Mouse (Mus musculus): ENCODE results near the gene Arl14. TPM values are rescaled to one million over a fixed set of nuclear protein-coding genes. Genes with fewer than 3 reads are reported as not detected.

Arl14 gene
- not detected in 2 replicates for polyA plus RNA-seq (2016; fragmentation: Nextera tagmentation; extraction: Ambion mirVana)

GRCm38 (mm10) chr3:69221806-69222501 is at the start of gene Arl14:
Gene Arl14 (plus strand): TSS chr3:69222419.
- H3K27ac ChIP-seq (replicated peaks), result no peak within 1 kb of the TSS
- no peak within 1 kb of the TSS for H3K9ac ChIP-seq (replicated peaks)
- no peak for ATAC-seq (ENCODE audit: low FRiP score, low read depth)
- no peaks in the 10 kb centered on the region for H3K9me3 ChIP-seq
- no peak within 1 kb of the TSS for H3K4me2 ChIP-seq (replicated peaks)
- H3K4me1 ChIP-seq, result no peaks in the 10 kb centered on the region
- no peaks in the 10 kb centered on the region for H3K36me3 ChIP-seq
- 77% methylated on average over 8 of the region's 8 CpGs for WGBS
- H3K4me3 ChIP-seq, result no peak within 1 kb of the TSS
- no peaks in the 10 kb centered on the region for H3K27me3 ChIP-seq

GRCm38 (mm10) chr3:69175229-69175628 is 47.0 kb upstream of the Arl14 start:
- WGBS, result 25% methylated on average over 1 of the region's 1 CpGs
- H3K4me3 ChIP-seq, result no peak overlapping the region
- H3K4me1 ChIP-seq, result peaks cover 25% of the 10 kb centered on the region
- no peaks in the 10 kb centered on the region for H3K36me3 ChIP-seq
- H3K9ac ChIP-seq (replicated peaks), result no peak overlapping the region
- no peak for ATAC-seq (ENCODE audit: low FRiP score, low read depth)
- H3K9me3 ChIP-seq, result no peaks in the 10 kb centered on the region
- no peaks in the 10 kb centered on the region for H3K27me3 ChIP-seq
- no peak overlapping the region for H3K4me2 ChIP-seq (replicated peaks)
- no peak overlapping the region for H3K27ac ChIP-seq (replicated peaks)

DNA sequence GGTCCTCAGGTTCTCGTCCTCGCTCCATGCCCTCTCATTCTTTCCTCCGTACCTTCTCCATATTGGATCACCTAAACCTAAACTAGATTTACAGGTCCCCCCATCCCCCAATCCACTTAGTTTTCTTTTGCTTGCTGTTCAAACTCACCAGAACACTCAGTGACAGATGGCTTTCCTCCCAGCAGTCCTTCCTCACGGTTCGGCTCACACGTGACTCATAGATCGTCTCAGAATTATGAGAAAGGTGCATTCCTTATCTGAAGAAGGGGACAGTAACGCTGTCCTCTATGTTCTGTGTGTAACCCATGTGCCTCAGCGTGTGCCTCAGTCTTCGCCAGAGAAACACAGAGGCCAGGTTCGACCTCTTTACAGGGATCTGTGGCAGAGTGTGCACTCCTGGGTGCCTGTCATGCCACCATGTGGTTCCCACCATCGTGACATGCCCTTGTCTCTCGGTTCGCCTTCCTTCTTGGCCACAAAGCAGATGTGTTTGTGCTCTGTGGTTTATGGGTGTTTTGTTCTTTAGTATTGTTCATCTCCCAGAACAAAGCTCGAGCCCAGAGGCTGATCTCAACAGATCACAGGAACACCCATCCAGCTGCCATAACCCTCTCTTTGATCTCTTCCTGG is 44.9 kb upstream of the Arl14 start:
- peaks cover 25% of the 10 kb centered on the region for H3K4me1 ChIP-seq
- no peak overlapping the region for H3K4me3 ChIP-seq
- no peak overlapping the region for H3K27ac ChIP-seq (replicated peaks)
- H3K9ac ChIP-seq (replicated peaks), result no peak overlapping the region
- no peaks in the 10 kb centered on the region for H3K27me3 ChIP-seq
- WGBS, result 82% methylated on average over 15 of the region's 15 CpGs
- H3K36me3 ChIP-seq, result no peaks in the 10 kb centered on the region
- no peaks in the 10 kb centered on the region for H3K9me3 ChIP-seq
- no peak for ATAC-seq (ENCODE audit: low FRiP score, low read depth)
- H3K4me2 ChIP-seq (replicated peaks), result no peak overlapping the region

GRCm38 (mm10) chr3:69177914-69178313 is 44.3 kb upstream of the Arl14 start:
- H3K4me3 ChIP-seq, result no peak overlapping the region
- H3K4me2 ChIP-seq (replicated peaks), result no peak overlapping the region
- H3K9me3 ChIP-seq, result no peaks in the 10 kb centered on the region
- H3K27me3 ChIP-seq, result no peaks in the 10 kb centered on the region
- no peak overlapping the region for H3K27ac ChIP-seq (replicated peaks)
- H3K4me1 ChIP-seq, result peaks cover 25% of the 10 kb centered on the region
- no peaks in the 10 kb centered on the region for H3K36me3 ChIP-seq
- ATAC-seq (ENCODE audit: low FRiP score, low read depth), result no peak
- H3K9ac ChIP-seq (replicated peaks), result no peak overlapping the region

- H3K9me3 ChIP-seq, result no peaks in the 10 kb centered on the region
- peak overlapping the region; percentile 35 for H3K4me2 ChIP-seq (replicated peaks)
- 30% methylated on average over 14 of the region's 14 CpGs for WGBS
- no peaks in the 10 kb centered on the region for H3K36me3 ChIP-seq
- H3K4me1 ChIP-seq, result peaks cover 25% of the 10 kb centered on the region
- no peaks in the 10 kb centered on the region for H3K27me3 ChIP-seq
- H3K4me3 ChIP-seq, result no peak overlapping the region
- peak; percentile 76; the same call in 1 of the 2 replicates for ATAC-seq (ENCODE audit: low FRiP score, low read depth)
- H3K9ac ChIP-seq (replicated peaks), result no peak overlapping the region
- no peak overlapping the region for H3K27ac ChIP-seq (replicated peaks)
These were observed 43.7 kb upstream of the Arl14 start for GRCm38 (mm10) chr3:69178365-69179004.

DNA sequence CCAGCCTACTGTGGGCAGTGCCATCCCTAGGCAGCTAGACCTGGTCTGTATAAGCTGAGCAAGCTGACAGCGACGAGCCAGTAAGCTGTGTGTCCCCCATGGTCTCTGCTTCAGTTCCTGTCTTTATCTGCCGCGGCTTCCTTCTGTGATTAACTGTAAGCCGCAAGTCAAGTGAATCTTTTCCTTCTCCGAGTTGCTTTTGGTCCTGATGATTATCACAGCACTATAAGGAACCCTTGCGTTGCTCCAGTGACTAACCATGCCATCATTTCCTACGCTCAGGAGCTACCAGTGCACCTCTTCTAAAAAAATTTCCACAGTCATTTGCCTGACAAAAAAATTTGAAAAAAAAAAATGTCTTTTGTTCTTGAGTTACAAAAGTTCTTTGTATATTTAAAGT is 40.7 kb upstream of the Arl14 start:
- peaks cover 18% of the 10 kb centered on the region for H3K4me1 ChIP-seq
- H3K9ac ChIP-seq (replicated peaks), result no peak overlapping the region
- no peaks in the 10 kb centered on the region for H3K9me3 ChIP-seq
- H3K27ac ChIP-seq (replicated peaks), result no peak overlapping the region
- no peak for ATAC-seq (ENCODE audit: low FRiP score, low read depth)
- H3K27me3 ChIP-seq, result no peaks in the 10 kb centered on the region
- no peak overlapping the region for H3K4me2 ChIP-seq (replicated peaks)
- no peak overlapping the region for H3K4me3 ChIP-seq
- no peaks in the 10 kb centered on the region for H3K36me3 ChIP-seq
- WGBS, result 90% methylated on average over 8 of the region's 8 CpGs

DNA sequence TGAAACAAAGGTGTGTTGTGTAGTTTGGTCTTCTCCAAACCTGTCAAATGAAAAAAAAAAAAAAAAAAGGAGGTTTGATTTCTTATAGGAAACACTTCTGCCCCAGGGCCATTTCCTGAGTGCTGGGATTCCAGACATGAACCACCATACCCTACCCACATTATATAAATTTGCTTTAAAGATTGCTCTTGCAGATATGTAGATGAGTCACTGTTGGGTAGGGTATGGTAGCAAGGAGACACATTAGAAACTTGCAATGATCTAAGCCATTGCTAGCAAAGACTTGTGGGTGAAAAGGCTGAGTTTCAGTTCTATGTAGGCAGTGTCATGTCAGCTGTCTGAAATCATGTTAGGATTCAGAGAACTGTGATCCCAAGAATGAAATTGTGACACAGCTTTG is 40.0 kb upstream of the Arl14 start:
- no peak for ATAC-seq (ENCODE audit: low FRiP score, low read depth)
- Histone ChIP-seq H3K9ac (replicated peaks) (no peak overlapping the region), H3K4me3 (no peak overlapping the region), H3K4me1 (peaks cover 18% of the 10 kb centered on the region), H3K27me3 (no peaks in the 10 kb centered on the region), H3K9me3 (no peaks in the 10 kb centered on the region), H3K36me3 (no peaks in the 10 kb centered on the region), H3K4me2 (replicated peaks) (no peak overlapping the region), H3K27ac (replicated peaks) (no peak overlapping the region)

DNA sequence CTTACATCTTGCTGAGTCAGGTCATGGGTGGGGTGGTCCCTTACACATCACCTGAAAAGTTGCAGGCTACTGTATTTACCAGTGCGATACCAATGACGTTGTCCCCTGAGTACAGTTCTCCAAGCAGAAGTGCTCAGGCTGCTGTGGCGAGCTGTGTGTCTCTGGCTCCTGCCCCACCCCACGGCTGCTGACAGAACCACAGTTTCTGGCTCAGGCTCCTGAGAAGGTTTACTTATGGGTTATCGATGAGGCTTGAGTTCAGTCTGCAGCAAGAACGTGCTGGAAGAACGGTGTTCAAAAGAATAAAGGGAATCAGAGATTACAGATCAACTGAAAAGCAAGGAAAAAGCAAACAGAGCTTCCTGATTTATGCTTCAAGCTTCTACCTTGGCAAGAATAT is 37.0 kb upstream of the Arl14 start:
- Histone ChIP-seq H3K27me3 (no peaks in the 10 kb centered on the region), H3K9me3 (no peaks in the 10 kb centered on the region), H3K9ac (replicated peaks) (no peak overlapping the region), H3K36me3 (no peaks in the 10 kb centered on the region), H3K4me2 (replicated peaks) (no peak overlapping the region), H3K4me1 (no peaks in the 10 kb centered on the region), H3K4me3 (no peak overlapping the region), H3K27ac (replicated peaks) (no peak overlapping the region)
- no peak for ATAC-seq (ENCODE audit: low FRiP score, low read depth)
- WGBS, result 90% methylated on average over 7 of the region's 7 CpGs

DNA sequence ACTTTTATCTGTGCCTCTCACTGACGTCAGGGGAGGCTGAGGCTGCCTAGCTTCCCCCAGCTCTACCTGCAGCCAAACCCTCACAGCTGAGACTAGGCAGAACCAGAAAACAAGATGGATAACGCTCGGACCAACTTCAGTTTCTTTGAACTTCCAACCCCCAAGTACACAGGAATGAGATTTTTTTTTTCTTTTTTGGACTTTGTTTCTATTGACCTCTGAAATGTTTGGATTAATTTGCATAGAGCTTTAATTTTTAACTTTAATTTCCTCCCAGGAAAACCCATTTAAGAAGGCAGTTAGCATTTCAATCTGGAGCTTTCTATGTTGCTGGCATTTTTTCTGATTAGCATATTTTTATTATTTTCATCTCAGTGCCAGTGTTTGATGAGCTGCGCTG is 36.2 kb upstream of the Arl14 start:
- Histone ChIP-seq H3K9ac (replicated peaks) (no peak overlapping the region), H3K4me3 (no peak overlapping the region), H3K4me1 (no peaks in the 10 kb centered on the region), H3K27ac (replicated peaks) (no peak overlapping the region), H3K27me3 (no peaks in the 10 kb centered on the region), H3K36me3 (no peaks in the 10 kb centered on the region), H3K9me3 (no peaks in the 10 kb centered on the region), H3K4me2 (replicated peaks) (no peak overlapping the region)
- 81% methylated on average over 4 of the region's 4 CpGs for WGBS
- no peak for ATAC-seq (ENCODE audit: low FRiP score, low read depth)

- Histone ChIP-seq H3K4me1 (no peaks in the 10 kb centered on the region), H3K36me3 (no peaks in the 10 kb centered on the region), H3K9ac (replicated peaks) (no peak overlapping the region), H3K9me3 (no peaks in the 10 kb centered on the region), H3K27ac (replicated peaks) (no peak overlapping the region), H3K4me3 (no peak overlapping the region), H3K4me2 (replicated peaks) (no peak overlapping the region), H3K27me3 (no peaks in the 10 kb centered on the region)
- ATAC-seq (ENCODE audit: low FRiP score, low read depth), result no peak
- 81% methylated on average over 16 of the region's 16 CpGs for WGBS
These were observed 35.6 kb upstream of the Arl14 start for GRCm38 (mm10) chr3:69186643-69187042.

GRCm38 (mm10) chr3:69192995-69193394 is 29.2 kb upstream of the Arl14 start:
- no peaks in the 10 kb centered on the region for H3K27me3 ChIP-seq
- 93% methylated on average over 3 of the region's 3 CpGs for WGBS
- no peak overlapping the region for H3K9ac ChIP-seq (replicated peaks)
- H3K4me1 ChIP-seq, result no peaks in the 10 kb centered on the region
- no peak overlapping the region for H3K4me3 ChIP-seq
- no peak for ATAC-seq (ENCODE audit: low FRiP score, low read depth)
- H3K27ac ChIP-seq (replicated peaks), result no peak overlapping the region
- no peak overlapping the region for H3K4me2 ChIP-seq (replicated peaks)
- H3K9me3 ChIP-seq, result no peaks in the 10 kb centered on the region
- no peaks in the 10 kb centered on the region for H3K36me3 ChIP-seq

DNA sequence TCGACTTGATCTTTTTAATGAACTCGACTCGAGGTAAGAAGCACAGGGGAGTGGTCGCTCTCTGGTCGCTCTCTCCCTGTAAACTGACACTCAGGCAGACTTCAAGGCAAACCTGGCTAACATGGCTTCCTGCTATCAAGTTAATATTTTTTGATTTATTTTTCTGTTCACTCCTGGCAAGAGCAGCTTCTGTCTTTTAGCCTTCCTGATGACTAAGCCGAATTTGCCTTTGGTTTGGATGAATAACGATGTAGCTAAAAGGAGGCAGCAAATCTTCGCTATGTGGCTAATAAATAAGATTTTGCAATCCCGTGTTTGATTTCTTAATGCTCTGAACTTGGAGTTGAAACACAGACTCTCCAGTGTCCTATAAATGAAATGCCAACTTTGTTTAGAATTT is 27.7 kb upstream of the Arl14 start:
- Histone ChIP-seq H3K4me2 (replicated peaks) (no peak overlapping the region), H3K9me3 (no peaks in the 10 kb centered on the region), H3K9ac (replicated peaks) (no peak overlapping the region), H3K36me3 (no peaks in the 10 kb centered on the region), H3K4me1 (no peaks in the 10 kb centered on the region), H3K4me3 (no peak overlapping the region), H3K27me3 (no peaks in the 10 kb centered on the region), H3K27ac (replicated peaks) (no peak overlapping the region)
- ATAC-seq (ENCODE audit: low FRiP score, low read depth), result no peak
- 72% methylated on average over 9 of the region's 9 CpGs for WGBS
